Comparison of ENCODE assay signal across 8 mouse cellular contexts in genomic region chr4:63410583-63410934, GRCm38 (mm10). TPM values are rescaled to one million over a fixed set of nuclear protein-coding genes. Genes with fewer than 3 reads are reported as not detected.
A peak's percentile ranks its signal among the peaks of the same experiment; 100 is the strongest.
DNase-seq lines count a peak whose midpoint lies in the region; ATAC-seq and TF ChIP-seq lines count a peak whose summit lies in the region.

No protein-coding gene starts in this region.

- no peak overlapping the region for H3K27ac ChIP-seq in heart, embryonic 12.5 days (ENCODE audit: poor library complexity, severe bottlenecking)
- peak overlapping the region; percentile 6; the same call in 1 of the 2 replicates for H3K27ac ChIP-seq in kidney, postnatal 0 days
- no peak overlapping the region for H3K27ac ChIP-seq in liver, adult 2 months (replicated peaks; ENCODE audit: insufficient read depth, low read depth, low read length)

- H3K9ac ChIP-seq in heart, embryonic 12.5 days: peak overlapping the region; percentile 61
- H3K9ac ChIP-seq in kidney, postnatal 0 days (ENCODE audit: low read depth, low read length): peak overlapping the region; percentile 35; the same call in 1 of the 2 replicates
- H3K9ac ChIP-seq in liver, adult 2 months (ENCODE audit: low read depth, low read length): peak overlapping the region; percentile 18; the same call in 1 of the 2 replicates

- no peak; the same call in 1 of the 2 replicates for TF ChIP-seq CTCF in kidney, postnatal 0 days (IDR thresholded peaks at IDR 0.05; ENCODE audit: low read depth)
- TF ChIP-seq CTCF in liver, adult 2 months (IDR thresholded peaks at IDR 0.05; ENCODE audit: low read depth, low read length): no peak

- no peaks in the 10 kb centered on the region for H3K79me2 ChIP-seq in liver, adult 2 months (ENCODE audit: control insufficient read depth, insufficient read depth, low read length)

- under 1% methylated on average over 19 of the region's 19 CpGs for WGBS in heart, embryonic 12.5 days
- WGBS in kidney, postnatal 0 days: under 1% methylated on average over 19 of the region's 19 CpGs
- WGBS in liver, adult 2 months: 2% methylated on average over 19 of the region's 19 CpGs

- peak; percentile 76 for DNase-seq in c-Kit-negative CD71-positive TER-119-positive erythroid progenitor cells, embryonic 14.5 days (ENCODE audit: low read depth, low spot score)
- peak; percentile 33 for DNase-seq in fat pad, adult 2 months (ENCODE audit: extremely low read depth, low read depth, low spot score)
- DNase-seq in kidney, postnatal 0 days (ENCODE audit: low spot score): peak; percentile 96
- DNase-seq in liver, adult 2 months (ENCODE audit: extremely low read depth, low read depth, low spot score): peak; percentile 56
- DNase-seq in spleen, postnatal 36 days (ENCODE audit: low spot score in 2 of 2): peak; percentile 96

- H3K27me3 ChIP-seq in heart, embryonic 12.5 days (replicated peaks): no peaks in the 10 kb centered on the region; the same call in 1 of the 2 replicates
- H3K27me3 ChIP-seq in kidney, postnatal 0 days (ENCODE audit: insufficient read depth, low read length): no peaks in the 10 kb centered on the region
- H3K27me3 ChIP-seq in liver, adult 2 months (ENCODE audit: control insufficient read depth, insufficient read depth, low read length): no peaks in the 10 kb centered on the region

- peak overlapping the region; percentile 70 for H3K4me3 ChIP-seq in heart, embryonic 12.5 days
- peak overlapping the region; percentile 43 for H3K4me3 ChIP-seq in kidney, postnatal 0 days (replicated peaks; ENCODE audit: low read depth, low read length)
- H3K4me3 ChIP-seq in liver, adult 2 months (ENCODE audit: insufficient read depth, low read depth, low read length): peak overlapping the region; percentile 68

- H3K36me3 ChIP-seq in heart, embryonic 12.5 days: no peaks in the 10 kb centered on the region
- no peaks in the 10 kb centered on the region for H3K36me3 ChIP-seq in kidney, postnatal 0 days (ENCODE audit: insufficient read depth, low read length)
- H3K36me3 ChIP-seq in liver, adult 2 months (ENCODE audit: control insufficient read depth, insufficient read depth, low read length): no peaks in the 10 kb centered on the region

- no peak for TF ChIP-seq POLR2A in liver, adult 2 months (IDR thresholded peaks at IDR 0.05; ENCODE audit: extremely low read depth, insufficient read depth, low read length)

- H3K4me2 ChIP-seq in heart, embryonic 12.5 days: peak overlapping the region; percentile 100
- peak overlapping the region; percentile 94 for H3K4me2 ChIP-seq in kidney, postnatal 0 days (ENCODE audit: low read length)

- ATAC-seq in CD4-positive, CD25-positive, alpha-beta regulatory T cell, adult 4 months: peak; percentile 85
- ATAC-seq in heart, embryonic 12.5 days (ENCODE audit: insufficient number of reproducible peaks, low FRiP score): peak; percentile 86
- ATAC-seq in kidney, postnatal 0 days (replicated peaks; ENCODE audit: low FRiP score, low read depth): peak; percentile 92
- ATAC-seq in monocyte, adult 5-6 weeks (replicated peaks; ENCODE audit: insufficient number of reproducible peaks, low FRiP score, low TSS enrichment, poor library complexity, severe bottlenecking): peak; percentile 79

- peaks cover 22% of the 10 kb centered on the region for H3K4me1 ChIP-seq in heart, embryonic 12.5 days (replicated peaks)
- H3K4me1 ChIP-seq in kidney, postnatal 0 days (replicated peaks; ENCODE audit: insufficient read depth, low read length): peaks cover 17% of the 10 kb centered on the region
- no peaks in the 10 kb centered on the region for H3K4me1 ChIP-seq in liver, adult 2 months (ENCODE audit: control insufficient read depth, insufficient read depth, low read length)

- H3K9me3 ChIP-seq in heart, embryonic 12.5 days (replicated peaks): no peaks in the 10 kb centered on the region
- H3K9me3 ChIP-seq in kidney, postnatal 0 days (replicated peaks; ENCODE audit: low read length): no peaks in the 10 kb centered on the region

RNA-seq across cellular contexts. Expression of gene Akna, which starts 7.4 kb away (rescaled TPM):
- 100 to 1,000 TPM in 1 of 2 experiments, 10 to 100 TPM in 1; 95.9 to 158 TPM for polyA plus RNA-seq in CD4-positive, CD25-positive, alpha-beta regulatory T cell, adult 4 months (2017; shearing (Covaris generic))
- 3.0 and 3.3 TPM in 2 replicates for polyA plus RNA-seq in heart, embryonic 12.5 days (2016; fragmentation: Nextera tagmentation; extraction: Ambion mirVana)
- polyA plus RNA-seq in kidney, postnatal 0 days (2015; fragmentation: Nextera tagmentation; extraction: Ambion mirVana): 2.9 and 3.3 TPM in 2 replicates
- total RNA-seq in liver, adult 2 months (2014; rRNA removed): 1.0 and 1.4 TPM in 2 replicates
- 1.1 and 1.6 TPM in 2 replicates for polyA plus RNA-seq in liver, adult 2 months (2012; rRNA removed)
- total RNA-seq in monocyte, adult 5-6 weeks (2017): 70.1 to 153 TPM (median 72.2 TPM) in 3 replicates

RNA-seq across cellular contexts. Expression of gene Orm2, which starts 48.3 kb away (rescaled TPM):
- polyA plus RNA-seq in CD4-positive, CD25-positive, alpha-beta regulatory T cell, adult 4 months (2017; shearing (Covaris generic)): under 1 TPM in 1 of 2 experiments, not detected in 1; 0.43 TPM
- polyA plus RNA-seq in heart, embryonic 12.5 days (2016; fragmentation: Nextera tagmentation; extraction: Ambion mirVana): not detected in 2 replicates
- not detected in 2 replicates for polyA plus RNA-seq in kidney, postnatal 0 days (2015; fragmentation: Nextera tagmentation; extraction: Ambion mirVana)
- total RNA-seq in liver, adult 2 months (2014; rRNA removed): 27.0 and 55.0 TPM in 2 replicates
- 66.8 and 86.8 TPM in 2 replicates for polyA plus RNA-seq in liver, adult 2 months (2012; rRNA removed)
- not detected in 3 replicates for total RNA-seq in monocyte, adult 5-6 weeks (2017)

RNA-seq across cellular contexts. Expression of gene Orm3, which starts 54.6 kb away (rescaled TPM):
- polyA plus RNA-seq in CD4-positive, CD25-positive, alpha-beta regulatory T cell, adult 4 months (2017; shearing (Covaris generic)): 1 to 10 TPM in 1 of 2 experiments, under 1 TPM in 1; 0.79 to 1.2 TPM
- polyA plus RNA-seq in heart, embryonic 12.5 days (2016; fragmentation: Nextera tagmentation; extraction: Ambion mirVana): not detected in 2 replicates
- polyA plus RNA-seq in kidney, postnatal 0 days (2015; fragmentation: Nextera tagmentation; extraction: Ambion mirVana): not detected in 2 replicates
- total RNA-seq in liver, adult 2 months (2014; rRNA removed): 1.1 and 14.1 TPM in 2 replicates
- polyA plus RNA-seq in liver, adult 2 months (2012; rRNA removed): 7.3 and 11.4 TPM in 2 replicates
- not detected in 3 replicates for total RNA-seq in monocyte, adult 5-6 weeks (2017)

Comparison
In these comparisons a context has a peak if more than half of its experiments do, and no peak if none do; other contexts are left out.
1. DNase-seq: peak in every context shown above with its lines; median percentile 96 in kidney, postnatal 0 days; 96 in spleen, postnatal 36 days; 76 in c-Kit-negative CD71-positive TER-119-positive erythroid progenitor cells, embryonic 14.5 days; 56 in liver, adult 2 months; 33 in fat pad, adult 2 months.
2. RNA of gene Akna, which starts 7.4 kb away (polyA plus RNA-seq): 95.9 to 158 TPM in CD4-positive, CD25-positive, alpha-beta regulatory T cell, adult 4 months; 3.0 to 3.3 TPM in heart, embryonic 12.5 days, 2.9 to 3.3 TPM in kidney, postnatal 0 days and 1.1 to 1.6 TPM in liver, adult 2 months; every median in the first group is over 10 times any median in the second.
3. RNA of gene Orm2, which starts 48.3 kb away (polyA plus RNA-seq): 66.8 to 86.8 TPM in liver, adult 2 months; 0.43 TPM in CD4-positive, CD25-positive, alpha-beta regulatory T cell, adult 4 months, not detected in heart, embryonic 12.5 days and not detected in kidney, postnatal 0 days; every median in the first group is over 10 times any median in the second.
4. Peak in every context shown above with its lines, with median percentiles within 50 percentile points of each other: ATAC-seq, H3K4me3 ChIP-seq and H3K9ac ChIP-seq.